Mouse (Mus musculus) hindlimb bud, embryonic 11.5 days (tissue): ENCODE measurements around the gene Slc4a8.
A peak's percentile ranks its signal among the peaks of the same experiment; 100 is the strongest.

Experiments used
- DNase-seq: peaks from one replicate; pipeline ENCODE4 v3.0.0-alpha.2; 2012; ENCODE audit warnings: low read depth, low spot score; ENCODE audit errors: extremely low spot score

Slc4a8 gene

GRCm38 (mm10) chr15:100825249-100825856 lies 63.8 kb downstream of the Slc4a8 start:
- no peak for DNase-seq

GRCm38 (mm10) chr15:100826076-100826475 lies 64.5 kb downstream of the Slc4a8 start:
- DNase-seq, result no peak

- DNase-seq, result no peak
Measured at GRCm38 (mm10) chr15:100829775-100830174, 68.2 kb downstream of the Slc4a8 start.

- DNase-seq, result no peak
Measured at GRCm38 (mm10) chr15:100830682-100831081, 69.1 kb downstream of the Slc4a8 start.

GRCm38 (mm10) chr15:100832144-100832543 lies 70.6 kb downstream of the Slc4a8 start:
- no peak for DNase-seq

- DNase-seq, result no peak
Measured at GRCm38 (mm10) chr15:100832784-100833183, 71.2 kb downstream of the Slc4a8 start.

- no peak for DNase-seq
Measured at GRCm38 (mm10) chr15:100836729-100837128, 75.2 kb downstream of the Slc4a8 start.

GRCm38 (mm10) chr15:100838607-100839207 lies 77.2 kb downstream of the Slc4a8 start:
- DNase-seq, result peak; percentile 26

- DNase-seq, result no peak
Measured at GRCm38 (mm10) chr15:100844336-100844735, 82.8 kb downstream of the Slc4a8 start.

- DNase-seq, result no peak
Measured at GRCm38 (mm10) chr15:100845049-100845879, 83.7 kb downstream of the Slc4a8 start.

- DNase-seq, result no peak
Measured at GRCm38 (mm10) chr15:100847193-100847592, 85.6 kb downstream of the Slc4a8 start.

- no peak for DNase-seq
Measured at GRCm38 (mm10) chr15:100857586-100857985, 96.0 kb downstream of the Slc4a8 start.

GRCm38 (mm10) chr15:100860856-100861255 lies 99.3 kb downstream of the Slc4a8 start:
- DNase-seq, result no peak

- no peak for DNase-seq
Measured at GRCm38 (mm10) chr15:100865556-100865955, 104.0 kb downstream of the Slc4a8 start.

GRCm38 (mm10) chr15:100869558-100869957 lies 108.0 kb downstream of the Slc4a8 start, which contains the start of gene Scn8a:
TSS of gene Scn8a (plus strand) at chr15:100869858.
- DNase-seq, result no peak

- DNase-seq, result no peak
Measured at GRCm38 (mm10) chr15:100870001-100870774, 108.6 kb downstream of the Slc4a8 start.

- DNase-seq, result no peak
Measured at GRCm38 (mm10) chr15:100870775-100871106, 109.2 kb downstream of the Slc4a8 start.

- DNase-seq, result no peak
Measured at GRCm38 (mm10) chr15:100871107-100872011, 109.8 kb downstream of the Slc4a8 start.

- peak; percentile 81 for DNase-seq
Measured at GRCm38 (mm10) chr15:100873155-100873554, 111.6 kb downstream of the Slc4a8 start.
